In the genomic region with DNA sequence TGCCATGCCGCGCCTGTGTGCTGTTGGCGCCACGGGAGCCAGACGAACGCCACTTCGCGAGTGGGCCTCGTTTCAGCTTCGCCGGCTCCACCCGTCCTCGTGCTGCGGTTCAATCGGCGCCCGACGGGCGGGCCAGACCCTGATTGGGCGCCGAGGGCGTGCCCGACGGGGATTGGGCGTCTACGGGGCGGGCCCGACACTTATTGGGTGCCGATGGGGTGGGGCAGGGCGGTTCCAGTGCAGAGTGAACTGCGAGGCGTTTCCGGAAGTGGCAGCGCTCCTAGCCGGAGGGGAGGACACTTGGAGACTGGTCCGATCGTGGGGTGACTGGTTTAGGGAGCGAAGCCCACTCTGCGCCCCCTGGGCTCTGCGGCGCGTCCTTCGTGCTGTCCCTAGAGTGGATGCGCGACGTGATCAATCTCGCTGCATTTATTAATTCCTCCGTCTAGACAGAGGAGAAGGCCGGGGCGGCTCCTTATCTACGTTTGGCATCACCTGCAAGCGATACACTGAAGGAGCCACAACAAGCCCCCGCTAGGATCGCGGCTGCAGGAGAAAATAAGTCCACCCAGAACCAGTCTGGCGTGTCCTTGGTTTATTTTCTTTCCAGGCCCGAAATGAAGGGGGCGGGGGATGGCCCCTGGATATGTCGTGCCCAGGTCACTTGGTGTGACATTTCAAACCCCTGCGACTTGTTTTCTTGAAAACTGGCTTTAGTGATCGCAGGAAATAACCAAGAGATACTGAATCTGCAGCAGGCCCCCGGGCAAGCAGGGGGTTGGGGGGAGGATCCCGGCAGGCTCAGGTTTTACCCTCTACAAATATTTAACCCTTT, we compare ENCODE assay signal across 10 mouse cellular contexts. TPM values are rescaled to one million over a fixed set of nuclear protein-coding genes. Genes with fewer than 3 reads are reported as not detected.
DNase-seq lines count a peak whose midpoint lies in the region; ATAC-seq lines count a peak whose summit lies in the region.
"Had no signal": no experiment of that assay in that cellular context is flagged by ENCODE, and none has a peak within 500 bp of the region (broad histone marks: within the 10 kb centered on the region; RNA-seq: fewer than 3 reads in every experiment).

No protein-coding gene starts in this region.

- no peaks in the 10 kb centered on the region for H3K36me3 ChIP-seq in intestine, embryonic 16.5 days (ENCODE audit: control insufficient read depth, insufficient read depth, low read length)
- no peaks in the 10 kb centered on the region for H3K36me3 ChIP-seq in liver, embryonic 15.5 days (replicated peaks)
- no peaks in the 10 kb centered on the region for H3K36me3 ChIP-seq in neural tube, embryonic 14.5 days (ENCODE audit: control insufficient read depth, insufficient read depth, low read length)

- H3K4me1 ChIP-seq in intestine, embryonic 16.5 days (ENCODE audit: control insufficient read depth, insufficient read depth, low read length), result peaks cover 27% of the 10 kb centered on the region
- peaks cover 38% of the 10 kb centered on the region for H3K4me1 ChIP-seq in liver, embryonic 15.5 days (replicated peaks)
- H3K4me1 ChIP-seq in neural tube, embryonic 14.5 days (ENCODE audit: control insufficient read depth, insufficient read depth, low read length), result peaks cover 10% of the 10 kb centered on the region

- DNase-seq in adrenal gland, adult (ENCODE audit: inconsistent age in 2 of 2, low spot score in 1 of 2), result peak; percentile 56 to 80
- DNase-seq in adrenal gland, postnatal 4 days (ENCODE audit: low spot score in 2 of 2), result no peak
- DNase-seq in cerebellum, adult 9-11 months, result peak; percentile 17
- DNase-seq in gastrocnemius, postnatal 14 days, result peak; percentile 41
- no peak for DNase-seq in adipocyte (ENCODE audit: low spot score)

- peak overlapping the region; percentile 77 for H3K4me2 ChIP-seq in intestine, embryonic 16.5 days (ENCODE audit: low read depth, low read length)
- H3K4me2 ChIP-seq in liver, embryonic 15.5 days, result peak overlapping the region; percentile 52
- H3K4me2 ChIP-seq in neural tube, embryonic 14.5 days (ENCODE audit: low read depth, low read length), result peak overlapping the region; percentile 29

- H3K9ac ChIP-seq in intestine, embryonic 16.5 days (ENCODE audit: low read depth, low read length), result no peak overlapping the region
- no peak overlapping the region for H3K9ac ChIP-seq in liver, embryonic 15.5 days
- H3K9ac ChIP-seq in neural tube, embryonic 14.5 days (replicated peaks; ENCODE audit: low read depth, low read length), result no peak overlapping the region

- H3K4me3 ChIP-seq in intestine, embryonic 16.5 days (ENCODE audit: low read length), result peak overlapping the region; percentile 36
- peak overlapping the region; percentile 38 for H3K4me3 ChIP-seq in liver, embryonic 15.5 days (replicated peaks)
- peak overlapping the region; percentile 16 for H3K4me3 ChIP-seq in neural tube, embryonic 14.5 days (ENCODE audit: low read depth, low read length)
- H3K4me3 ChIP-seq: myocyte had no signal

- H3K27me3 ChIP-seq in intestine, embryonic 16.5 days (replicated peaks; ENCODE audit: control insufficient read depth, insufficient read depth, low read length), result peaks cover 44% of the 10 kb centered on the region
- H3K27me3 ChIP-seq in liver, embryonic 15.5 days, result peaks cover 89% of the 10 kb centered on the region
- H3K27me3 ChIP-seq in neural tube, embryonic 14.5 days (ENCODE audit: control insufficient read depth, insufficient read depth, low read length), result peaks cover 51% of the 10 kb centered on the region

- ATAC-seq in intestine, embryonic 16.5 days, result peak; percentile 52
- peak; percentile 47; the same call in 1 of the 2 replicates for ATAC-seq in liver, embryonic 15.5 days (ENCODE audit: insufficient read depth)
- 0 out of 2 replicates have a peak, but pooled peaks have one; percentile 16 for ATAC-seq in neural tube, embryonic 14.5 days (ENCODE audit: low read depth)

- 15% methylated on average over 63 of the region's 63 CpGs for WGBS in intestine, embryonic 16.5 days
- 3% methylated on average over 62 of the region's 63 CpGs for WGBS in liver, embryonic 15.5 days (ENCODE audit: insufficient replicate concordance)
- WGBS in neural tube, embryonic 14.5 days, result 3% methylated on average over 63 of the region's 63 CpGs

- H3K27ac ChIP-seq in intestine, embryonic 16.5 days (ENCODE audit: low read length), result no peak overlapping the region
- no peak overlapping the region for H3K27ac ChIP-seq in liver, embryonic 15.5 days (replicated peaks)
- H3K27ac ChIP-seq in neural tube, embryonic 14.5 days (ENCODE audit: low read depth, low read length), result no peak overlapping the region

- peaks cover 4% of the 10 kb centered on the region; the same call in 1 of the 2 replicates for H3K9me3 ChIP-seq in intestine, embryonic 16.5 days (ENCODE audit: control insufficient read depth, low read length)
- H3K9me3 ChIP-seq in liver, embryonic 15.5 days (replicated peaks), result peaks cover 6% of the 10 kb centered on the region
- no peaks in the 10 kb centered on the region for H3K9me3 ChIP-seq in neural tube, embryonic 14.5 days (ENCODE audit: control insufficient read depth, low read length)

- intact Hi-C loops in gastrocnemius, postnatal 14 days (cut with DNase I; ENCODE audit: low total_unique reads), result no loop called here

RNA-seq across cellular contexts. Expression of a gene that starts 7.9 kb away (rescaled TPM):
- total RNA-seq in adrenal gland, postnatal 4 days (2021), result not detected
- not detected for total RNA-seq in gastrocnemius, postnatal 14 days (2021)
- polyA plus RNA-seq in intestine, embryonic 16.5 days (2015; fragmentation: Nextera tagmentation; extraction: Ambion mirVana), result 2.6 and 2.8 TPM in 2 replicates
- 0.16 TPM in 1 of 2 replicates, not detected in the other for polyA plus RNA-seq in liver, embryonic 15.5 days (2015; fragmentation: Nextera tagmentation; extraction: Ambion mirVana)
- polyA plus RNA-seq in neural tube, embryonic 14.5 days (2014; fragmentation: Nextera tagmentation; extraction: Ambion mirVana), result 4.2 and 31.9 TPM in 2 replicates
- polyA plus RNA-seq: cortical plate, adult 2 months had no signal

RNA-seq across cellular contexts. Expression of a gene that starts 34.4 kb away (rescaled TPM):
- 100 to 1,000 TPM; 408 to 465 TPM for total RNA-seq in adrenal gland, postnatal 4 days (2021)
- 100 to 1,000 TPM; 229 to 279 TPM for total RNA-seq in gastrocnemius, postnatal 14 days (2021)
- polyA plus RNA-seq in intestine, embryonic 16.5 days (2015; fragmentation: Nextera tagmentation; extraction: Ambion mirVana), result 347 and 353 TPM in 2 replicates
- polyA plus RNA-seq in liver, embryonic 15.5 days (2015; fragmentation: Nextera tagmentation; extraction: Ambion mirVana), result 201 and 204 TPM in 2 replicates
- polyA plus RNA-seq in neural tube, embryonic 14.5 days (2014; fragmentation: Nextera tagmentation; extraction: Ambion mirVana), result 83.7 and 103 TPM in 2 replicates

Comparison
In these comparisons a context has a peak if more than half of its experiments do, and no peak if none do; other contexts are left out.
1. DNase-seq: peak in adrenal gland, adult (2 of 2), cerebellum, adult 9-11 months (single experiment) and gastrocnemius, postnatal 14 days (single experiment); none in adrenal gland, postnatal 4 days (0 of 2) and adipocyte (single experiment).
2. Peak in every context shown above with its lines, with median percentiles within 50 percentile points of each other: ATAC-seq, H3K4me2 ChIP-seq and H3K4me3 ChIP-seq.